Mouse (Mus musculus): ENCODE data around the gene Adgre5.

Adgre5 gene

DNA sequence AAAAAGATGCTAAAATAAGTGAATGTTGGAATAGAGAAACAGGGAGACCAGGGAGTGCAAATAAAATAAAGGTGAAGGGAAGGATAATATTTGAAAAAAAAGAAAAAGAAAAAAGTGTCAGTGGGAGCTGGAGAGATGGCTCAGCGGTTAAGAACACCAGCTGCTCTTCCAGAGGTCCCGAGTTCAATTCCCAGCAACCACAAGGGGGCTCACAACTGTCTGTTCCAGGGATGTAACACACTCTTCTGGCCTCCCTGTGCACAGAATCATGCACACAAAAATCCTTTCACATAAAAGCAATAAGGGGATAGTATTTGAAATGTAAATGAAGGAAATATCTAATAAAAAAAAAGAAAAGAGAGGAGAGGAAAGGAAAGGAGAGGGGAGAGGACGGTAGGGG lies 13.0 kb upstream of the Adgre5 start:
- DNase-seq (ENCODE audit: low read depth, low spot score): no peak

DNA sequence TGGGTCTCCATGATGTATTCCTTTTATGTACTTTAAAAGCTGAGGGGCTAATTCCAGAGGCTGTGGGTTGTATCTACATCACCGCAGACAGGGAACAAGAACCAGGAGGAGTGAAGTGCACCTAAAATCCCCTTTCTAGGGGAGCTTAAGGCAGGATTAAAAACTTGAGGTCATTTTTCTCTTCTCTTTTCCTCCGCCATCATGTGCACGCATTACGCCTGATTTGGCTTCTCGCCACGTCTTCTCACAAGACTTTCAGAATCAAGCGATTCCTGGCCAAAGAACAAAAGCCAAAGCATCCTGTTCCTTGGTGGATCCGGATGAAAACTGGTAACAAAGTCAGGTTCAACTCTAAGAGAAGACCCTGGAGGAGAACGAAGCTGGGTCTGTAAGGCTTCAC lies 8.1 kb upstream of the Adgre5 start:
- no peak for DNase-seq (ENCODE audit: low read depth, low spot score)

DNA sequence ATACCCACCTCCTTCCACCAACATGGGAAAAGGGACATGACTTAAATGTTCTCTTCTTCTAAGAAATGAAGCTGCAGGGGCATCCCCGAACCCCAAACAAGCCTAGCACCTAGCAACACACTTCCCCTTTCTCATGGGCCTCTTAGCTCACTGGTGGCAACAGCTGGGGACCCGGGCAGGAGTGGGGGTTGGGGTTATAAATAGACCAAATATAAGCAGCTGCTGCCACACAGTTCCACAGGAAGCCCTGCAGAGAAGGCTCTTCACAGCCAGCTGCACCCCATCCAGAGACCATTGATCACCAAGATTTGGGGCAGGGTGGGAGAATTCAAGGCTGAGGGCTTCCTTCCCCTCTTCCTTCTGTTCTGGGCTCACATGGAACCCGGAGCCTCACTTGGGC lies 7.6 kb upstream of the Adgre5 start:
- DNase-seq (ENCODE audit: low read depth, low spot score): no peak

DNA sequence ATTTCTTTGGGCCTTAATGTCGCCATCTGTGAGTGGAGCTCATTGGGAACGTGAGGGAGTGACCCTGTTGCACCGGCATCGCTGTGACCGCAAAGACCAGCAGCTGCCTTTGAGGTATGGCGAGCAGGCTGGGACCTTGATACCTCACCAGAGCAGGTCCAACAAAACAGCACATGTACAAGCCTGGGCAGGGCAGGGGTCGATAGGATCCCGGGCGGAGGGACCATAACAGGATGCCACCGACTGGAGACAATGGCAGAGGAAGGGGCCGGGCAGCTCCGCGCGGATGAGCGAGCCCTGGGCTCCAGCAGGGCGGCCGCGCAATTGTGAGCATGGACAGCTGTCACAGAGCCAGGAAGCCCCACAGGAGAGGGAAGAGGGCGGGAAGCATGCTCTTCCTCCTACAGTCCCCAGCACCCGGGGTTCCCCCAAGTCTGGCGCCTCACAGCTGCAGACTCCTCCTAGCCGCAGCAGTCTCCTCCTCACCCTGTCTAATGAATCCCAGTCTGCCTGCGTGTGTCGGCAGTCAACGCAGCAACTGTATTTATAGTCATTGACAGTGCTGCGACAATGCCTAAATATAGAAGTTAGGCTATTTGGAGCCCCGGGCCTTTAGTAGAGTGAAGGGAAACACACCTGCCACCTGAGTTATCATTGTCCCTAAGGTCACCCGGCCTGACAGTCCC lies 6.7 kb upstream of the Adgre5 start:
- no peak for DNase-seq (ENCODE audit: low read depth, low spot score)

DNA sequence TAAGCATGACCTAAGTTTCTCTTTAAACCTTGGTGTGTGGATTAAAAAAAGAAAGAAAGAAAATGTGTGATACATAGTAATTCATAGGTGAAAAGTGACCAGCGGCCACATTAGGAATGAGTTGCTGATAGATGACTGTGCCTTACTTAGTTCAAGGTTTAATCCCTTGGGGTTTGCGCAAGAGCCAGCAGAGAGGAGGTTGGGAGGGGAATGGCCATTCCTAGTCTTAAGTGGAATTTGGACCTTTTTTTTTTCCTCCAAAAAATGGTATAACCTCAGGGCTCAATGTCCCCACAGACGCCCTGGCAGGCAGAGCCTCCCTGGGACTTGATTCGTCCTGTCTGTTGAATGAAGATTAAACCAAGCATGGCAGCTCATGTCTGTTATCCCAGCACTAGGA lies 2.9 kb upstream of the Adgre5 start:
- DNase-seq (ENCODE audit: low read depth, low spot score): no peak

DNA sequence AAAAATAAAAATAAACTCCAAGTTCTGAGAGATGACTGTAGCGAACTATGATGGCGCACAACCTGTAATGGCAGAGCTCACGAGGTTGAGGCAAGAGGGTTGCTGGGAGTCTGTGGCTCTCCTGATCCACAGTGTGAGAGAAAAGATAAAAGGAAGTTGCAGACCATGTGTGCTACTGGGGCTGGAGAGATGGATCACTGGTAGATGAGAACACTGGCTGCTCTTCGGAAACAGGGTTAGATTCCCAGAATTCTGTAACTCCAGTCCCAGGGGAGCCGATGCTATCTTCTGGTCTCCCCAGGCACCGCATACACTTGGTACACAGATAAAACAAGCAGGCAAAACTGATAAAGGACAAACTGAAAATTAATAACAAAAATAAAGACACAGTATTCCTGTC lies 1.8 kb upstream of the Adgre5 start:
- no peak for DNase-seq (ENCODE audit: low read depth, low spot score)

DNA sequence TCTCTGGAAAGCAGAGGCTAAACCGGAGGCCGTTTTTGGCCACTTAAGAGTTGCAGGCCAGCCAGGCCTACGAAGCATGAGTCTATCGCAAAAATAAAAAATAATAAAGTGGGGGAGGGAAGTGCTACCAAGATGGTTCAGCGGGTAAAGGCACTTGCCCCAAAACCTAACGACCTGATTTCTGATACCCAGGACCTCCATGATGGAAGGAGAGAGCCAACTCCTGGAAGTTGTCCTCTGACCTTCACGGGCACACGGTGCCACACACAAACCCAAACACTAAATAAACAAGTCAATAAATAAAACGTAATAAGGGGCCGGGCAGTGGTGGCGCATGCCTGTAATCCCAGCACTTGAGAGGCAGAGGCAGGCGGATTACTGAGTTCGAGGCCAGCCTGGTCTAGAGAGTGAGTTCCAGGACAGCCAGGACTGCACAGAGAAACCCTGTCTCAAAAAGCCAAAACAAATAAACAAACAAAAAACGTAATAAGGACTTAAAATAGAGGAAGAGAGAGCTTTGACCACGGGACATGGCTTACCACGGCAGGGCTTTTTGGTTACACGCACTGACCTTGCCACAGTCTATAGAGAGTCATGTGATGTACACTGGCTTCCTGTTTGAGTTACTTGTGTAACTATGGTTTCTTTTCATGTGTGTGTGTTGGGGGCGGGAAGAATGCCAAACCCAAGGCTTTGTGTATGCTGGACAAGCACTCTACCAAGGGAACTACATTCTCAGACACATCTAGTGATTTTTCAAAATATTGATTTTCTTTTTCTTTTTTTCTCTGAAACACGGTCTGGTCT lies 926 bp upstream of the Adgre5 start:
- no peak for DNase-seq (ENCODE audit: low read depth, low spot score)

DNA sequence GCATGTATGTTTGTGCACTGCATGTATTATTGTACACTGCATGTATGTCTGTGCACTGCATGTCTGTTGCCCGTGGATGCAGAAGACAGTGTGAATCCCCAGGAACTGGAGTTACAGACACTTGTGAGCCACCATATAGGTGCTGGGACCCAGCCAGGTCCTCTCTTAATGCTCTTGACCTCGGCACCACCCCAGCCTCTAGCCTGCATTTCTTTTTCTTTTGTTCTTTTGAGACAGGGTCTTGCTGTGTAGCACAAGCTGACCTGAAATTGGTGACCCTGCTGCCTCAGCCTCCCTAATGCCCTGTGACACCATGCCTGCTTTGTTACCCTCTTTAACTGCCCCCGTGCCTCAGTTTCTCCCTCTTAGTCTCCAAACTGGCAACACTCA lies 545 bp downstream of the Adgre5 start:
- DNase-seq (ENCODE audit: low read depth, low spot score): no peak

DNA sequence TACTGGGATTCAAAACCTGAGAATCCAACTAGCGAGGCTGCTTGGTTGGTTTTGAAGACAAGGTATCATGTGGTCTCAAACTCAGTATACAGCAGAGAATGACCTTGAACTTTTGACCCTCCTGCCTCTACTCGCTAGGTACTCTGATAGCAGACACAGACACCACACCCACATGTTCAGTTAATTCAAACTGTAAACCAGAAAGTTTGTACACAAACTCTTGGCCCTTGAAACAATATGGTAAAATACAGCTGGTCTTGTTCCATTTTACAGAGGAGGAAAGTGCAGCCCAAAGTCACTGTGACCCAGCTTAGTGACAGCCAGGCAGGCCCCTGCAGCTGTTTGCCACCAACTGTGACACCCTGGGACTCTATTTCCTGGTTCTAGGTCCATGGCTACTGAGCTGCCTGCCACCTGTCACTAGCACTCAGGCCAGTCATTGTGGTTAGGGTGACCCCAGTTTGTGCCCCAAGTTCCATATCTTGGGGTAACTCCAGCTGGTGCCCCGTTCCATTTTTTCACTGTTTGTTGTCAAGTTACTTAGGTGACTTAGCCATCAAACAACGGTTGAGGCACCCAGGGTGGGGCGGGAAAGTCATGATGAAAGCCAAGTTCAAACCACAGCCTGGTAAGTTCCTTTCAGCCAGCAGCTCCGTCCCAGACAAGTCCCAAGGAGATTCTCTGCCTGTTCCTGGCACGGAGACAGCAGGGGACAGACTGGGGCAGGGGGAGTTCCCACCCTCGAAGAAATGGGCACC lies 1.2 kb downstream of the Adgre5 start:
- peak; percentile 95 for DNase-seq (ENCODE audit: low read depth, low spot score)

DNA sequence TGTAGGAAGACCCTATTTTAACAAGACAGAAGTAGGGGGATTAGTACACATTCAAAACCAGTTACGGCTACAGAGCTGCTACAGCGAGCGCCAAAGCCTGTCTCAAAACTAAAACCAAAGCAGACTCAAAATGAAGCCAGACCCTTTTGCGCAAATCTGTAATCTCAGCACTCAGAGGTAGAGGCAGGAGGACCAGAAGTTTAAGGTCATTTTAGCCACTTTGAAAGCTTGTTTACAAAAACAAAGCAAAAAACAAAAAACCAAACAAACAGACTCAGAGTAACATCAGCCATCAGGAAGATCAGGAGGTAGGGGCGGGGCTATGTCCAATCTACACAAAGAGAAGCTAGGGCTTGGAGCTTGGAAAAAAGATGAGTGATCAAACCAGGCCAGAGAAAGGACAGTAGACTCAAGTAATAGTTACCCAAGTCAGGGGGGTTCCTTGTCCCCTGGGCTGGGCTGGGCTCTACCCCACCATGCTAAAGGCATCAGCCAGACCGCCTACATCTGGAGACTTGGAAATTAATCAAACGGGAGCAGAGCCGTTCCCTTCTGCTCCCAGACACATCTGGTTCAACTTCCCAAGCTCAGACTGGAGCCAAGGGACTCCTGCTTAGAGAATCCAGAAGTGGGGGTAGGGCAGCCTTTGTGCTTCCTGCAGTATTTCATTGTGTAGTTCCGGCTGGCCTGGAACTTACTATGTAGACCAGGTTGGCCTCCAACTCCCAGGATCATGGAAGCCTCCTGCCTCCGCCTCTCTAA lies 2.0 kb downstream of the Adgre5 start:
- no peak for DNase-seq (ENCODE audit: low read depth, low spot score)

DNA sequence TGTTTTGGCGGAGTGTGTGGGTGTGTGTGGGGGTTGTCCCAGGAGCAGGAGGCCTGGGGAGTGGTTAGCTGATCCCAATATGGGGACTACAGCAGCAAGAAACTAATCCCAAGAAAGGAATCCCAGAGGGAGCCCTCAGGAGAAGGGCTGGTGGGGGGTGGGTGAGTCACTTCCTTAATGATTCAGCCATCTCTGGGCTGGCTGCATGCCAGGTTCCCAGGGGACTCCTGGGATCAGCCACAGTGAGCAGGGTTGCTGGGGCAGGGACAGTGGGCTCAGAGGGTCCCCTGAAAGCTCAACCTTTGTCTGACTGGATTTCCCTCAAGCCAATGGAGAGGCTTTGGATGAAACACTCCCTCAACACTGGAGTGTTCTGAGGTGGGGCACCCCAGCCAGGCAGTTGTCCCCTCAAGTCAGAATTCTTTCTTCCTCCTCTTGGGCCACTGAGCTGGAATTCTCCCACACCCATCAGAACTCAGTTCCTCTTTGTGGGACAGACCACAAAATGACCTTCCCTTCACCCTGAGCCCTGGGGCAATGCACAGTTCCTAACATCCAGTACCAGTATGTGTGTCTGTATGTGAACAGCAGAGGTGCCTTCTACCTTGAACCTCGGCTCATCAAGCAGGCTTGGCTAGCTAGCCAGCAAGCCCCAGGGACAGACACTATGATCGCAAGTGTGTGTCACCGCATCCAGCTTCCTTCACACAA lies 3.1 kb downstream of the Adgre5 start:
- peak; percentile 70 for DNase-seq (ENCODE audit: low read depth, low spot score)

DNA sequence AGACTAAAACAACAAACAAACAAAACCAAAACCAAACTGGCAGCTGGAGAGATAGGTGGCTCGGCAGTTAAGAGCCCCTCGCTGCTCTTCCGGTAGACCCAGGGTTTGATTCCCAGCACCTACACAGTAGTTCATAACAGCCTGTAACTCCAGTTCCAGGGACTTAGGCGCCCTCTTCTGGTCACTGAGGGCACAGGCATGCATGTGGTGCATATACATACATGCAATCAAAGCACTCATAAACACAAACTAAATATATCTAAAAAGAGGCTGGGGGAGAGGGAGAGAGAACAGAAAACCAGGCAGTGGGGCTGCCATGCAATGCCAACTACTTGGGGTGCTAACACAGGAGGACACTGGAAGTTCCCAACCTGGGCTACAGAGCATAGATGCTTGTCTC lies 3.8 kb downstream of the Adgre5 start:
- DNase-seq (ENCODE audit: low read depth, low spot score): peak; percentile 56

DNA sequence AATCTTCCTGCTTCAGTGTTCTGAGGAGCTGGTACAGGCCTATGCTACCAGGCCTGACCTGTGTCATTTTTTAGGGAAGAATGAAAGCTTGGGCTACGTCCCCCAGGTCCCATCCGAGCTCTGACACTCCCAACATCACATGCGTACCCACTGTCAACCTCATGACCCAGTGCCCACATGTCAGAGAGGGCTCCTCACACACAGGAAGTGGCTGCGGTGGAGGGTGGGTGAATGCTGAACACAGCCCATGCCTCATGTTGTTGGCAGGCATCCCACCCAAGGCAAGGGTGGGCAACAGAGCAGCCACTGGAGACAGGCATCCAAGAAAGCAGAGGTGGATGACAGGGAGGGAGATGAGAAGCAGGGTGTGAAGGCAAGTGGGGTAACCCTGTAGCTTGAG lies 4.4 kb downstream of the Adgre5 start:
- no peak for DNase-seq (ENCODE audit: low read depth, low spot score)

DNA sequence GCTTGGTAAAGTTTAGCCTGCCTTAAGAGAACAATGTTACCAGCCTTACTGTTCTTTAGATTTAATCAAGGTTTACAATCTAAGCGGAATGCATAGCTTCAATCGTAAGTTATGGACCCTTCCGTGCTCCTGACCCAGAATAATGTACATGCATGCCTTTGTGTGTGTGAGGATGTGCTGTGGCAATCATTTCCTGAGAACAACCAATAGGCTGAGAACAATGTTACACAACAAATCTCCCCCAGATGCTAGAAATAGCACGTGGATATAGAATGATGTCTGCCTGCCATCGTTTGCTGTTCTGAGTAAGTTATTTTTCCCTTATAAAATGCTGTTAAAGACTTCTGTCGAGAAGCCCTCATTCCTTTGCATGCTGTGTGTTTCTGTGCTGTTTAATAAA lies 8.2 kb downstream of the Adgre5 start:
- no peak for DNase-seq (ENCODE audit: low read depth, low spot score)

DNA sequence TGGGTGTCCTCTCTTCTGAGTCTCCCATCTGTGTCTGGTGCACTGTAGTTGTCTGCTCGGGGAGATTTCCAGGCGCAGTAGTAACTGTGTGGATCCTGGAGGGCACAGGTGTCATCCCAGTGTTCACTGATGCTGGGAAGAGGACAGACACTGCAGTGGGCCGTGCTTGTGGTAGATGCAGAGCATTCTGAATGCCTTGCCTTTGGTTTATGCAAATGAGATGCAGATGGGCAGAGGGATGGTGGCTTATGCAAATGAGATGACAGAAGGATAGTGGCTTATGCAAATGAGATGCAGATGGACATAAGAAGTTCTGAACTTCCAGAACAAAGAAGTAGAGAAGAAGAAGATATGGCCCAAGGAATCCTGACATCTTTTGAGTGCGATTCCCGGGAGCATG lies 9.2 kb downstream of the Adgre5 start:
- DNase-seq (ENCODE audit: low read depth, low spot score): no peak

DNA sequence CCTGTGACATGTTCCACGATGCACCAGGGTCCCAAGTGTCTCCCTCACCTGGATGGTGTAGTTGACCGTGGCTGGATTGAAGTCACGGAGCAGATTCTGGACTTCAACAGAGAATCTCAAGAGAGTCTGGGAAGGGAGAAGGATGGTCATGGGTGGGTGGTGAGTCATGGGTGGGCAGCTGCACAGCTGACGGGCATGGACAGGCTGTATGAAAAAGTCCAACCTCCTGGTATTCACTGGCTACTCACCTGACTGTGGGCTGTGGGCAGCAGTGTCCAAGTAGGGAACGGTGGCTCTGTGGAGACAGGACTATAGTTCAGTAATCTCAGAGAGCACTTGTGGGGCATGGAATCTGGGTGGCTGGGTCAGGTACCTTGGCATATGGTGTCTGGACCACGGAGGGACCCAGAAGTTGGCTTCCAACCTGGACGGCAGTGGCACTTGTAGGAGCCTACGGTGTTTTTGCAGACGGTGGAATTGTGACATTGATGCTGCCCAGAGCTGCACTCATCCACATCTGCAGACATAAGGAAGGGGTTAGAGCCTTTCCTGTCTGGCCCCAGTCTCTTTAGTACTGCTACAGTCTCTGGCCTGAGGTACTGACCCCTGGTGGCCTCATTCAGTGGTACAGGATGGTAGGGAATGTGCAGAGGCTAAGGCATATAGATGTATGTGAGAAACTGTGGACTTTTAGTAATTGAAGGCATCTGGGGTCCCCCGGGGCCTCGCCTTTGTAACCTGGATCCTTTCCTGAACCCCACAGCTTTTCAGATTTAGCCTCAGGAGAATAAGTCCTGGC lies 11.9 kb downstream of the Adgre5 start:
- peak; percentile 56 for DNase-seq (ENCODE audit: low read depth, low spot score)

DNA sequence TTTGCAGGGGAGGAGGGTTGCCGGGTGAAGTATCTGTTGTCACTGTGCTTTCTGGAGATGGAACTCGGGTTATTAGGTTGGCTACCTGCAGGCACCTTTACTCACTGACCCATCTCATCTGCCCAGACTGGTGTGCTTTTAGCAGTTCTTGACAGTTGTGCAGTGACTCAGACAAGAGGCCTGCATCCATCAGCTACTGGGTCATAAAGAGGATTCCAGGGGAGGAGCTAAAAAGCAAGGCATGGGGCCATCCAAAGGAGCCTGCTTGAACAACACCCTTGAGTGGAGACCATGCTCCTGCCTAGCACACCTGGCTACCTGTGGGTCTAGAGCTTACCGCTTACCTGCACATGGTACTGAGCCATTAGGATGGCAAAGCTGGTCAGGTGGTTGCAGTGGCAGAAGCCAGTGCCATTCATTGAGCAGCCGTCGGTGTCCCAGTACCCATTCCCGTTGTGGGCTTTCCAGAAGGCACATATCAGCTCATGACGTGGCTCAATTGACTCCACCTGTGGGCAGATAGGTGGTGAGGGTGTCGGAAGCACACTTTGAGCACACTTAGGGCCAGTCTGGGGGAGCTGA lies 15.5 kb downstream of the Adgre5 start:
- DNase-seq (ENCODE audit: low read depth, low spot score): no peak

DNA sequence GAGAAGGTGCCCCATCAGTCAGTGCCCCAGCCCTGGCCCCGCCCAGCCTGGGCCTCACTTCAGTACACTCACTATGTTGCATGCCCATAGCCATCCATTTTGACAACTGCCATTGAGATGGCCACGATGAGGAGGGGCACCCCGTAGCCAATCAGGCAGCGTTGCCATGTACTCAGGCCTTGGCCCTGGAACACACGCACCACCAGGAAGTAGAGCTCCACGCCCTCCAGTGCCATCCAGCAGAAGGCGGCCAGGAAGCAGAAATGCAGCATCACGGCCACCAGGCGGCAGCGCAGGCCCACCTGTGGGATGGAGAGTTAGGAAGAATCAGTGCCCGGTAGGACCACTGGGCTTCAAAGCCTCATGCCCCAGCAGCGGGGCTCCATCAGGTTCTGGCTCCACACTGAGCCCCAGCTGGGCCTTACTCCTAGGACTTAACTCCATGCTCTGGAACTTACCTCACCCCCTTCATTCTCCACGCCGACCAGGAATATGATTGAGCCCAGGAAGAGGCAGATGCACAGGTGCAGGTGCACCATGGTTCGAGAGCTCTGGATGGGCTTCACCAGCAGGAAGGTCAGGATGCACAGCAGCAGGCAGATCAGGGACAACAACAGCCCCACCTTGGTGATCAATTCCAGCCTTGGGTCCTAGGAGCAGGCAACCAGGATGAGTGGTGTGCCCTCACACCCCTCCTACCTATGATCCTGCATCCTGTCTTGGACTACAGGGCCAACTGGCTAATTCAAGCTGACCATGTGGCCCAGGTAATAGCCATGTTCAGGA lies 16.2 kb downstream of the Adgre5 start:
- DNase-seq (ENCODE audit: low read depth, low spot score): peak; percentile 94

DNA sequence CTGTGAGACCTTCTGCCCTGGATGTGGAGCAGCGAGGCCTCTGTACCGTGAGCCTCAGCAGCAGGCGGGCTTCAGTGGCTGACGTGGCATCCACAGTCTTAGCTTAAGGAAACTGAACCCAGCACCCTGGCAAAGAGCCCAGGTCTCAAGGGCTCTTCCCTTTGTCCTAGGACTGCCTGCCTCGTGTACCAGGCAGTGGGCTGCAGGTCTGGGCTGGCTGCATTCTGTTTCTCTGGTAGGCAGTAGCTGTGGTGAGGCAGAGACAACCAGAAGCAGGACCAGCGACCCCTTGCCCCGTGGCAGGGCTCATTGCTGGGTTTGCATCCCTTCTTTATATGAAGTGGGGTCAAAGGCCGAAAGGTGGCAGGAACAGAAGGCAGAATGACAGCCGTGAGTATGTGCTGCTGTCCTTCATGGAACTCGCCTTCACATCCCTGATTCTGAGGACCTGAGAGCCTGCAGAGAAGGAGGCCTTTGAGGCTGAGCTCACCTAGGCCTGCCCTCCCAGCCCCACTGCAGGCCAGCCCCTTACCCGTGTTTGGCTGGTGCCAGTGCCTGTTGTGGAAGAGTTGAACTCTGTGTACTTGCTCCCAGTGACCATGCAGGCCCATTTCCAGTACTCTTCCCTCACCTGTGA lies 17.6 kb downstream of the Adgre5 start:
- no peak for DNase-seq (ENCODE audit: low read depth, low spot score)
